Mouse (Mus musculus) brain, adult 2 months (tissue): ENCODE results near the gene Vmac.

Source experiments
- DNase-seq: peaks from one replicate; pipeline ENCODE4 v3.0.0; 2011; ENCODE audit warnings: low read depth, low spot score

Vmac gene

DNA sequence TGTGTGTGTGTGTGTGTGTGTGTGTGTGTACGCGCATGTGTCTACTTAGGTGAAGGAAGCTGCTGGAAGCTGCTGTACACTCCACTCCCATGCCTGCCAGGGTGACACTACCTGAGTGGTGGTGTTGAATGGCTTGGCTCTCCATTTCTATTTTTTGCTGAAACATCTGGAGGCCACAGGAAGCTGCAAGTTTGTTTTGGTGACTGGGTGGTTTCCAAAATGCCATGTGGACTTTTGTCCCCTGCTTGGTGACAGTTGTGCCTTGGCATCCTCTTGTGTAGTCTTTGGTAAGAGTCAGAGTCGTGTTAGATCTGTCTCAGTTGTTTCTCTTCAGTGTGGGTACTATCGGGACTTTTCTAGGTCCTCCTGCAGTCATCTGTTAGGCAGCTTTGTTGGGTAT lies 31.0 kb downstream of the Vmac start:
- DNase-seq, result no peak

DNA sequence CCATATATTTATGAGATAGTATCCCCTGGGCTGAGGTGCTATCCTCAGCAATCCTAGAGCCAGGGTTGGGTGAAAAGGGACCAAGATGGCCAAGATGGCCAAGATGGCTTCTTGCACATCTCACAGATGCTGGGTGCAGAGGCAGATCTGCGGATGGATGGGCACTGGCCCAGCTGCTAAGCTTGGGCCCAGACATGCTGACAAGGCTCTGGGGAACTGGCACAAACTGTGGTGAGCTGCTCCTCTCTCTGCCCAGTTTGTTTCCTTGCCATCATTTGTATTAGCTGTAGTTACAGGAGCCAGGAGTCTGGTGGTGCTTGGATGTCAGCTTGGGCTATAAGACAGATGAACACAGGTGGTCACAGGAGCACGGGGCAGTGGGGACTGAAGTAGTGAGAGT lies 33.2 kb downstream of the Vmac start:
- peak; percentile 49 for DNase-seq

DNA sequence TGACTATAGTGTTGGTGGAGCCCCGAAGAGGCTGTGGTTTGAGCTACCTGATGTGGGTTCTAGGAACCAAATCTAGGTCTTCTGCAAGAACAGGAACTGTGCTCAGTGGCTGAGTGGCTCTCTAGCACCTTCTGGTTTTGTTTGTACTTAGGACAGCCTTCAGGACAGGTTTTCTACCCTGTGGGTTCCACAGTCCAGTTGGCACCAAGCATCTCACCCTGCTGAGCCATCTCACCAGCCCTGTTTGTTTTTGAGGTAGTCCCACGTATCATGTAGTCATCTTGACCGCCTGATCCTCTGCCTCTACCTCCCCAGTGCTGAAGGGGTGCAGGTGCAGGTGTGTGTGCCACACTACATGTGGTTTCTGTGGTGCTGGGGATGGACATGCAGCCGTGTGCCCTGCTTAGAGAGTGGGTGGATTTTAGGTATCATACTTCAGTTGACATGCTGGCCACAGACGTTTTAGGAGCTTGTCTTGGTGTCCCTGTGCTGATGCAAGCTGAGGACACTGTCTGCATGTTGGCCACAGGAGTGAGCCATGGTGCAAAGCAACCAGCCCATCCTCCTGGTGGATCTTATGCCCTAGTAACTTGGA lies 34.2 kb downstream of the Vmac start:
- peak; percentile 46 for DNase-seq

DNA sequence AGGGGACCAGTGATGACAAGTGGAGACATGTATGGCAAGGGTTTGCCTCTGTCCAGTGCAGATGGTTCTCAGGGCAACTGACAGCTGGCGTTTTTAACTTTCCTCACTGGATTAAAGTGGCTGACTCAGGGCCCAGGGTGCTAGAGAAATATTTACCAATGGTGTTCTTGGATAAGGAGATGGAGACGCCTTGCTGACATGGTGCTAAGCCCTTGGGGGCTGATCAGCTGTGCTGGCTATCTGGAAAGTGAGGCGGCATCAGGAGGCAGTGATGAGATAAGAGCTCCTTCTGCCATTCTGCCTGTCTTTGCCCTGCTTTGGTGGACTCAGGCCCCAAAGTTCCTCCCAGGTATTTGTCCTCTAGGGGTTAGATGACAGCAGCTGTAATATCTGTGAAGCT lies 34.9 kb downstream of the Vmac start:
- DNase-seq, result no peak

DNA sequence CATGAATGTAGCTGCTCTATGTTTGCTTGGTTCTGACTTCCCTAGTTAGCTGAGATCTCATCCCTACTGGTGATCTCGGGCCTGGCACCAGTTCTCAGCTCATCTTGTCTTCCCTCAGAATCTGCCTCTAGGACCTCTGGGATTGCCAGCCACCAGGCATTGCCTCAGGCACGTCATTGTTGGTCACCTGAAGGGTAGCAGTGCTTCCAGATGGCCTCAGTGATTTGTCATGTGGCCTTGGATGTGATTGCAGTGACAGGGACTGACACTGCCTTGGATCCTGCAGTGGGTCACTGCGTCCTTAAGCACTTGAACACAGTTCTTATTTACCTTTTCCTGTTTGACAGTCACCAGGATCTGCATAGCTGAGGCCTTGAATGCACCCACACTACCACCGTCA lies 36.0 kb downstream of the Vmac start:
- DNase-seq, result peak; percentile 49

DNA sequence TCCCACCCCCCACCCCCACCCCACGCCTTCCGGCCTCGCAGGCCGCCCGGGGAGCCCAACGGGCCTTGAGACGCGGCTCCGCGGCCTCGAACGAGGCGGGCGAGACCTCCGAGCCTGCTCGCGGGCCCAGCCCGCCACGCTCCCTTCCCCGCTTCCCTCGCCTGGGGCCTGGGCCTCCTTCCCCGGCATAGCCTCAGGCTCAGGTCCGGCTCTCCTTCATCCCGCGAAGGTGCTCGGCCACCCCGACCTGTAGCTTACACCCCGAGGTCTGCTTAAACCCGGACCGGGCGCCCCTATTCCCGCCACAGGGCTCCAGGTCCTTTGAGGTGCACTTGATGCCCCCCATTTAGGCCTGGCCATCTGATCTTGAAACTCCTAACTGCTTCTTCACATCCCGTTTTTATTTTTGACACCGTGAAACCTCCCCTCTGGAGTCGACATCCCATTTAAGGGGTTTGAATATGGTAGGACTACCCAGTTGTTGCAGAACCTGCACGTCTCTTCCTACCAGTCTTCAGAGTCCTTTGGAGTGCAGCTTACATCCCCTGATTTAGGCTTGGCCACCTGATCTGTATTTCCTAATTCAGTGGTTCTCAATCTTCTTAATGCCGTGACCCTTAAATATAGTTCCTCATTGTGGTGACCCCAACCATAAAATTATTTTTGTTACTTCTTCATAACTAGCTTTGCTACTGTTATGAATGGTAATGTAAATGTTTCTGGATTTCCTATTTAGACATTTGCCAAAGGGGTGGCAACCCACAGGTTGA lies 44.0 kb downstream of the Vmac start:
- DNase-seq, result no peak

DNA sequence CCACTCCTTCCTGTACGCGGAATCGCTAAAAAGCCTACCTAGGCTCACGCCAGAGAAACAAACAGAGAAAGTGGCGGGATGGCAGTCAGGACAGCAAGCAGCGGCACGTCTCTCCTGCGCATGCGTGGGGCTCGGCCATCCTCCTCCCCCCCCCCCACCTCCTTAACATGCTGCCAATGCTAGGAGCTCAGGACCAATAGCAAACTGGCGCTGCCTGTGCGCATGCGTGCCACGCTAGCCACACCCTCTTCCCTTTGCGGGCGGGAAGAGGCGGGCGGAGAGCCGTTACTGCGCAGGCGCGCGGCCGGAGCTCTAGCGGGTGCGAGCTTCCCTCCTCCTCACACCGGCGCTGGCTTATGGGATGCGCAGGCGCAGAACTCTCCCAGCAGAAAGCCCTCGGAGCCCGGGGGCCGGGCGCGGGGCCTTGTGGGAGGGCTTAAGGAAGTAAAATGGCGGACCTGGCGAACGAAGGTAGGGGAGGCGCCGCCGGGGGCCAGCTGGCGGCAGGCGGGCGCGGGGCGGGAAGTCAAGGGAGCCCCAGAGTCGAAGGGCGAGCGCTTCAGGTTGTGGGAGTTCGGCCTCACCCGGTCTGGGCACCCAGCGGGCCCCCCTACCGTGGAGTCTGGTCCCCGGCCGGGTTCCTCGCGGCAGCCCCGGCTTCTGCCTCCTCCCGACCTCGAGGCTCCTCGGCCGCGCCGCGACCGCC lies 44.7 kb downstream of the Vmac start, which contains the start of gene Ranbp3:
Ranbp3 (plus strand) TSS at position 354 of the 706 bp plus-strand sequence.
- DNase-seq, result peak; percentile 100

DNA sequence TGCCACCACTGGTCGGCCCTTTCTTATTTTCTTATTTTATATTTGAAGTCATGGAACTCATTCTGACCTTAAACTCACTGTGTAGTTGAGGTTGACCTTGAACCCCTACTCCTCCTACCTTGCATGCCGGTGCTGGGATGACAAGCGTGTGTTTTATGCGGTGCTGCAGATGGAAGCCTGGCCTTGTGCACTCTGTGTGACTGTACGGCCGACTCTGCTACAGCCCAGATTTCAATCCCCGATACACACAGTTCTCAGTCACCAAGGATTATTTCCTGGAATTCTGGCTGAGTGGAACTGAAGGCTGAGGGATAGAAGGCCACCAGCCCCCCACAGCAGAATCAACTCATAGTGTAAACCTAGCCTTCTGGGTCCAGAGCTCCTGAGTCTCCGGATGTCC lies 48.1 kb downstream of the Vmac start:
- no peak for DNase-seq

DNA sequence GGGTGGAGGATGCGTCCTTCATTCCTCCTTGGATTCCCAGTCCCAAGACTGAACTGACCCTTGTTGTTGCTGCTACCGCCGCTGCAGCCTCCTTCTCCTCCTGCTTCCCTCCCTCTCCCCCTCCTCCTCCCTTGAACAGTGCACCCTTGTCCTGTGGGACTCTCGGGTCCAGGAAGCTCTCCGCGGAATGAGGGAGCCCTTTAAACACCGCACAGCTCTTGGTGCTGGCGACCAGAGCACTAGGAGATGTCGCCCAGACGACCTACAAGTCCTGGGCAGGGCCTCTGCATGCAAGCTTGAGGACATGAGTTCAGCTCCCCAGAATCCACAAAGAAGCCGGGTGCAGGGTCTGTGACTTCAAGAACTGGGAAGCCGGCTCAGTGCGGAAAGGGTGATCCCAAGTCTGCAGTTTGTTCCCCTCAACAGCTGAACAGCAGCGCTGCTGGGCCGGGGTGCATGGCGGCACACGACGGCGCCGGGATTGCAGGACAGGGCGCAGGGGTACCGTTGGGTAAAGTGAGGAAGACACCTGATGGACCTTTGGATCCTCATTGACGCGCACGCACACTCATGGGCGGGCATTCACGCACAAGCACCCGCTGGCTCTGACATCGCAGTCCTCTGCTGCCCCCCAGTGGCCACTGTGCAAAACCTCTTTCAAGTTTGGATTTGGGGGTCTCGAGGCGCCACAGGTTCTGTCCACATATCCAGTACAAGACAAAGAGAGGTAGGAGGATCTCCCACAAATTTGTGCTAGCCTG lies 49.3 kb downstream of the Vmac start:
- peak; percentile 91 for DNase-seq

DNA sequence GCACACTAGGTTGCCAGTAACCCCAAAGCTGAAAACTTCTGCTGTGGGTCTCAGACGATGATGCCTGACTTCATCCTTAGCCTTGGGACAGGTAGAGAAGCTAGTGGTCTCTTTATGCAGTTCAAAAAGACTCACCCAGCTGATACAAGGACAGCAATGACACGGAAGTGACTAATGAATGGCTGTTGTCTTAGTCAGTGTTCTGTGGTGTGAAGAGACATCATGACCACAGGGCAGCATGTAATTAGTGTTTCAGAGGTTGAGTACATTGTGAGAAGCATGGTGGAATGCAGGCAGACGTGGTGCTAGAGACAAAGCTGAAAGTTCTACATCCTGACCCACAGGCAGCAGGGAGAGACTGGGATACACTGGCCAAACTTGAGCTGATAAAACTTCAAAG lies 50.2 kb downstream of the Vmac start:
- no peak for DNase-seq

DNA sequence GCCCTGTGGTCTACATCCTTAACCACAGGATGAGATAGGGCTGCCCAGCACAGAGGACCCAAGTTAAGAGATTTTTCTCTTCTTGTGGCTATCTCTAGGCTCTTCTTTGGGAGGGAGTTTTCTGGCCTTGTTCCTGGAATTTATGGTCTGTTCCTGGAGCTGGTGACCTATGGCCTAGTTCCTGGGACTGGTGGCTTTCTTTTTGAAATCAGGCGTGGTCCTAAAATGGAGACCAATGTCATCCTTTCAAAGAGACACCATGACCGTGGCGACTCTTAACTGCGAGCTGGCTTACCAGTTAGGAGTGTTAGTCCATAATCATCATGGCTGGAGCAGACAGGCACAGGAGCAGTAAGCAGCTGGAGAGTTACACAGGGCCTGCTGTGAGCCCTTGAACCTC lies 51.4 kb downstream of the Vmac start:
- DNase-seq, result no peak

DNA sequence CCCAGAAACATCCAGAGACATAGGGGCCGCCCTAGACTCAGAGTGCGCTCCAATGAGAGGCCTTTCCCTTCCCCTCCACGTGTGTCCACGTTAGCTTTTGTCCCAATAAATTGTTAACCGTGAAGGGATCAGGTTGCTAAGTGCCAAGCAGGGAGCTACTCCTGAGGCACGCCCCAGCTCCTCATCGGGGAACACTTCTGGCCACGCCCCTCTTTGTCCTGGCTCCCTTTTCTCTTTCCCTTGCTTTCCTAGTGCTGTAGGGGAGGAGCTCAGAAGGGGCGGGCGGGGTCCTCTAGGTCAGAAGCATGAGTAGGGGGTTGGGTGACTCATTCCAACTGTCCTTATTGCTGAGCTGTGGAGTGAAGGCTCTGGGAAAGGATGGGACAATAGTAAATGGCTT lies 53.5 kb downstream of the Vmac start:
- no peak for DNase-seq
